Mouse (Mus musculus): ENCODE data around the gene Gbp6.

GRCm38 (mm10) chr5:105292492-105292891 is 1.0 kb downstream of the Gbp6 start:
- no peak for TF ChIP-seq CHD2 (IDR thresholded peaks at IDR 0.05; ENCODE audit: low read depth, low read length)
- TF ChIP-seq ZC3H11A (IDR thresholded peaks at IDR 0.05; ENCODE audit: borderline replicate concordance, low read depth, low read length) = no peak
- TF ChIP-seq ZNF384 (IDR thresholded peaks at IDR 0.05; ENCODE audit: low read depth, low read length) = no peak
- TF ChIP-seq HCFC1 (IDR thresholded peaks at IDR 0.05; ENCODE audit: borderline replicate concordance, insufficient read depth, low read length) = no peak

Data from ES-E14 (cell line).